Mouse (Mus musculus) MEL (cell line): Measurements from ENCODE around the gene Synj1.

Experiments
- CTCF ChIP-seq, 3 experiments: IDR thresholded peaks in 2 of 3; conservative IDR thresholded peaks in 1 of 3; 2 replicates each; pipeline ENCODE4 v1.5.1; 2011 to 2012; ENCODE audit warnings: low read length in 3 of 3, low read depth in 2 of 3, mild to moderate bottlenecking in 2 of 3, improper control_type of control experiment in 1 of 3, inconsistent platforms in 1 of 3, mixed read lengths in 1 of 3, moderate library complexity in 1 of 3; ENCODE audit not compliant: control insufficient read depth in 1 of 3, insufficient read depth in 1 of 3, poor library complexity in 1 of 3, severe bottlenecking in 1 of 3
- EP300 ChIP-seq, 2 experiments: IDR thresholded peaks; 2 replicates each; pipeline ENCODE4 v1.6.1; 2011; ENCODE audit warnings: improper control_type of control experiment in 2 of 2, low read length in 2 of 2, low read depth in 1 of 2, mild to moderate bottlenecking in 1 of 2
- ETS1 ChIP-seq: IDR thresholded peaks from 2 replicates; pipeline ENCODE4 v1.6.1; 2012; ENCODE audit warnings: low read depth, mild to moderate bottlenecking, inconsistent platforms, low read length, improper control_type of control experiment, moderate library complexity
- MAX ChIP-seq: IDR thresholded peaks from 2 replicates; pipeline ENCODE4 v1.6.1; 2011; ENCODE audit warnings: low read length, improper control_type of control experiment
- MEF2A ChIP-seq: IDR thresholded peaks from 2 replicates; pipeline ENCODE4 v1.6.1; 2014; ENCODE audit warnings: low read depth, mild to moderate bottlenecking, inconsistent platforms, low read length, improper control_type of control experiment; ENCODE audit not compliant: poor library complexity, insufficient replicate concordance, severe bottlenecking; ENCODE audit errors: extremely low read depth
- POLR2A ChIP-seq, 2 experiments: IDR thresholded peaks; 2 replicates each; pipeline ENCODE4 v1.6.1; 2011 to 2012; ENCODE audit warnings: low read length in 2 of 2, mild to moderate bottlenecking in 2 of 2, control low read depth in 1 of 2, improper control_type of control experiment in 1 of 2, low read depth in 1 of 2, moderate library complexity in 1 of 2; ENCODE audit not compliant: control insufficient read depth in 1 of 2, insufficient read depth in 1 of 2, poor library complexity in 1 of 2
- POLR2AphosphoS5 ChIP-seq: IDR thresholded peaks from 2 replicates; pipeline ENCODE4 v1.6.1; 2012; ENCODE audit warnings: low read depth, borderline replicate concordance, mild to moderate bottlenecking, inconsistent platforms, low read length, moderate library complexity, mixed read lengths
- USF2 ChIP-seq, 2 experiments: IDR thresholded peaks; 2 replicates each; pipeline ENCODE4 v1.6.1; 2011 to 2012; ENCODE audit warnings: improper control_type of control experiment in 2 of 2, low read length in 2 of 2, borderline replicate concordance in 1 of 2, inconsistent platforms in 1 of 2, low read depth in 1 of 2, mild to moderate bottlenecking in 1 of 2; ENCODE audit not compliant: insufficient read depth in 1 of 2

- TF ChIP-seq POLR2A (IDR thresholded peaks at IDR 0.05; ENCODE audit: control insufficient read depth in 1 of 2, insufficient read depth in 1 of 2, low read depth in 1 of 2, low read length in 2 of 2, poor library complexity in 1 of 2) (no peak; a peak in 1 of 4 replicates), USF2 (IDR thresholded peaks at IDR 0.05; ENCODE audit: borderline replicate concordance in 1 of 2, insufficient read depth in 1 of 2, low read depth in 1 of 2, low read length in 2 of 2) (no peak), EP300 (IDR thresholded peaks at IDR 0.05; ENCODE audit: low read depth in 1 of 2, low read length in 2 of 2) (no peak), MAX (peak; percentile 33; the same call in 1 of the 2 replicates), POLR2AphosphoS5 (no peak), CTCF (IDR thresholded peaks at IDR 0.05 in 2 of 3, conservative IDR thresholded peaks at IDR 0.05 in 1 of 3; ENCODE audit: control insufficient read depth in 1 of 3, insufficient read depth in 1 of 3, low read depth in 2 of 3, low read length in 3 of 3, poor library complexity in 1 of 3, severe bottlenecking in 1 of 3) (no peak), MEF2A (no peak), ETS1 (no peak)
These were observed 32.5 kb upstream of the Synj1 start for GRCm38 (mm10) chr16:91043461-91044248.
